Mouse (Mus musculus) G1E (cell line): ENCODE measurements around the gene Sectm1b.

Experiments used
- CTCF ChIP-seq: IDR thresholded peaks from 2 replicates; pipeline ENCODE4 v1.5.1; 2012; ENCODE audit warnings: low read depth, low read length, inconsistent platforms, mixed read lengths
- GATA1 ChIP-seq: IDR thresholded peaks from 2 replicates; pipeline ENCODE4 v1.6.1; 2012; ENCODE audit warnings: borderline replicate concordance, low read length, inconsistent platforms, mixed read lengths

DNA sequence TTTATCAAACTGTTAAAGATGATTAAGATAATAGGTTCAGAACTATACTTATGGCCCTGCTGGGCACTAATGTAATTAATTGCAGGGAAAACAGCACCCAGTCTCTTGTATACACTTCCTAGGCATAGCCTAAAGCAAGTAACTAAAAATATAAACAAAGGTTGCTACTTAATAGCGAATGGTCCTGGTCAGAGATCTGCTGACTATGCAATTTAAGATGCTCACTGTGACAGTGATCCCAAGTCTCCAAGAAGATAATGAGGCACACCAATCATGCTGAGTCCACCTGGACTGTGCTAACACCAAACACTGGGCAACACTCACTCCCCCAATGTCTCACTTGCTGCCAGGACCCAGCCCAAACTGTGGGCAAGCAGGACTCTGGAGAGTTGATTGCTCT, 13.5 kb downstream of the Sectm1b start:
- no peak for TF ChIP-seq CTCF
- no peak for TF ChIP-seq GATA1
